Mouse (Mus musculus) cerebellum, adult 2 months (tissue): ENCODE measurements at regions not wholly inside any gene's neighbourhood (a gene's known extent, or its start where the extent isn't known, plus 50 kb on each side); places are given as distances from the start of the nearest gene placed in this dataset.

Experiments
- CTCF ChIP-seq: fragments of 200-500 bp; IDR thresholded peaks from 2 replicates; pipeline ENCODE4 v1.5.1; 2011; ENCODE audit warnings: low read depth, mild to moderate bottlenecking, control low read depth, low read length, moderate library complexity, borderline replicate concordance; ENCODE audit not compliant: insufficient read depth
- POLR2A ChIP-seq: fragments of 200-500 bp; IDR thresholded peaks from 2 replicates; pipeline ENCODE4 v1.6.1; 2011; ENCODE audit warnings: low read length, control low read depth, borderline replicate concordance; ENCODE audit not compliant: insufficient read depth

DNA sequence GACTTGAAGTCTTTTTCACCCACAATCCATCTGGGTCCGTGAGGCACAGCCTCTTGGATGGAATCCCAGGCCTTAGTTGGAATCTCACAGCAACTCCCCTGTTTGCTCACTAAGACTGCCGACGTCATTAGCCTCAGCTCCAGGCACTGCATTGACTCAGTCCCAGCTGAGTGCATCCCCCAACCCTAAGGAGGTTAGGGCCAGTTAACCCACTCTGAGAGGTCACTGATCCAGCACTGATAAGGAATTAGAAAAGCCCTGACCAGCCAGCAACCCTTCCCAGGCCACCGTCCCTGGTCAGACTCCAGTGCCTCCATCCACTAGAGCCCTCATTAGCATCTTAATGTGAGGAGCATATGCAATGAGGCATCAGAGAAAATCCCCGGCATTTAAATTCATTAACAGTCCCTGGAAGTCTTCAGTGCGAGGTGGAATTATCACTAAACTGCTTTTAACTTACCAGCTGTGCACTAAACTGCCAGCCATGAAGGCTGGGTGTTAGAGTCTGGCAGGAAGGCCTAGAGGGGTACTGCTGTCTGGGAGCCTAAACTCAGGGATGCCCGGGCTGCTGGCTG is 184.2 kb downstream of the Cct6b start:
- no peak for TF ChIP-seq CTCF
- TF ChIP-seq POLR2A = no peak
